Mouse (Mus musculus) lung, embryonic 15.5 days (tissue): ENCODE data around the gene Sp3. TPM values are rescaled to one million over a fixed set of nuclear protein-coding genes. Genes with fewer than 3 reads are reported as not detected.
"Not testable (repeated sequence)": the region's sequence is repeated elsewhere in the genome, so short reads cannot be mapped to it uniquely, and the experiment has no call there.

Source experiments
- ATAC-seq: fragments of 200-750 bp; cut with Nextera tagmentation; 2 replicates; pipeline ENCODE4 v1.8.0; 2017; ENCODE audit warnings: moderate number of reproducible peaks, borderline replicate concordance; ENCODE audit not compliant: low FRiP score, low TSS enrichment; ENCODE audit errors: extremely low read depth
- H3K27ac ChIP-seq: fragments of 300-500 bp; sonication (generic); 2 replicates; pipeline ENCODE4 v1.5.1; 2015; ENCODE audit warnings: moderate library complexity, mild to moderate bottlenecking, inconsistent platforms
- H3K27me3 ChIP-seq: fragments of 300-500 bp; sonication (generic); 2 replicates; pipeline ENCODE4 v1.6.1; 2015; ENCODE audit warnings: inconsistent platforms
- H3K36me3 ChIP-seq: fragments of 300-500 bp; sonication (generic); 2 replicates; pipeline ENCODE4 v1.6.1; 2015; ENCODE audit warnings: inconsistent platforms
- H3K4me1 ChIP-seq: fragments of 300-500 bp; sonication (generic); 2 replicates; pipeline ENCODE4 v1.6.1; 2015; ENCODE audit warnings: inconsistent platforms
- H3K4me2 ChIP-seq: fragments of 300-500 bp; sonication (generic); 2 replicates; pipeline ENCODE4 v1.6.1; 2015; ENCODE audit warnings: inconsistent platforms, mild to moderate bottlenecking, moderate library complexity
- H3K4me3 ChIP-seq: fragments of 300-500 bp; sonication (generic); 2 replicates; pipeline ENCODE4 v1.5.1; 2015; ENCODE audit warnings: mild to moderate bottlenecking, inconsistent platforms
- H3K9ac ChIP-seq: fragments of 300-500 bp; sonication (generic); 2 replicates; pipeline ENCODE4 v1.6.1; 2015; ENCODE audit warnings: inconsistent platforms
- H3K9me3 ChIP-seq: fragments of 300-500 bp; sonication (generic); 2 replicates; pipeline ENCODE4 v1.6.1; 2016; ENCODE audit warnings: inconsistent platforms
- WGBS: fragments of 180-500 bp; shearing (Covaris S2); methylation state at CpG from one replicate; pipeline ENCODE4 v1.1.7; 2015; 5-methylcytosine and 5-hydroxymethylcytosine counted together
- polyA plus RNA-seq: library from polyadenylated mRNA; unstranded; fragments of >200 nt; fragmentation: Nextera tagmentation; extraction: Ambion mirVana; gene quantifications from 2 replicates; pipeline ENCODE4 v1.2.1, GENCODE M21; 2015

Sp3 gene
- polyA plus RNA-seq, 1 experiment from 2014 or later, result 57.5 TPM

- WGBS, result 88% methylated on average over 11 of the region's 11 CpGs
- no peak for ATAC-seq
Observed at GRCm38 (mm10) chr2:72912708-72913457, 67.4 kb downstream of the Sp3 start.

GRCm38 (mm10) chr2:72911527-72911926, 68.7 kb downstream of the Sp3 start:
- Histone ChIP-seq H3K9me3 (no peaks in the 10 kb centered on the region), H3K9ac (no peak overlapping the region), H3K4me3 (no peak overlapping the region), H3K27me3 (no peaks in the 10 kb centered on the region), H3K36me3 (no peaks in the 10 kb centered on the region), H3K4me2 (no peak overlapping the region), H3K4me1 (no peaks in the 10 kb centered on the region), H3K27ac (no peak overlapping the region)
- no peak for ATAC-seq
- 77% methylated on average over 9 of the region's 9 CpGs for WGBS

More at GRCm38 (mm10) chr2:72912708-72913457, 67.4 kb downstream of the Sp3 start:
- H3K36me3 ChIP-seq, result no peaks in the 10 kb centered on the region
- no peaks in the 10 kb centered on the region for H3K27me3 ChIP-seq
- no peak overlapping the region for H3K4me2 ChIP-seq
- H3K4me1 ChIP-seq, result no peaks in the 10 kb centered on the region
- no peak overlapping the region for H3K4me3 ChIP-seq
- H3K27ac ChIP-seq, result no peak overlapping the region
- H3K9ac ChIP-seq, result no peak overlapping the region
- H3K9me3 ChIP-seq, result no peaks in the 10 kb centered on the region

GRCm38 (mm10) chr2:72909046-72909445, 71.2 kb downstream of the Sp3 start:
- no peak for ATAC-seq
- Histone ChIP-seq H3K27me3 (no peaks in the 10 kb centered on the region), H3K4me3 (no peak overlapping the region), H3K36me3 (no peaks in the 10 kb centered on the region), H3K27ac (no peak overlapping the region), H3K9ac (no peak overlapping the region), H3K9me3 (no peaks in the 10 kb centered on the region), H3K4me1 (no peaks in the 10 kb centered on the region), H3K4me2 (no peak overlapping the region)
- WGBS, result 79% methylated on average over 4 of the region's 4 CpGs

- H3K9me3 ChIP-seq, result no peaks in the 10 kb centered on the region
- H3K9ac ChIP-seq, result no peak overlapping the region
- H3K4me2 ChIP-seq, result no peak overlapping the region
- 63% methylated on average over 20 of the region's 20 CpGs for WGBS
- no peaks in the 10 kb centered on the region for H3K4me1 ChIP-seq
- ATAC-seq, result no peak
- H3K4me3 ChIP-seq, result no peak overlapping the region
- H3K27ac ChIP-seq, result no peak overlapping the region
- no peaks in the 10 kb centered on the region for H3K36me3 ChIP-seq
- H3K27me3 ChIP-seq, result no peaks in the 10 kb centered on the region
Observed at GRCm38 (mm10) chr2:72908191-72908910, 71.9 kb downstream of the Sp3 start.

GRCm38 (mm10) chr2:72906745-72907144, 73.5 kb downstream of the Sp3 start:
- ATAC-seq, result no peak
- H3K27ac ChIP-seq, result no peak overlapping the region
- no peak overlapping the region for H3K4me3 ChIP-seq
- no peaks in the 10 kb centered on the region for H3K27me3 ChIP-seq
- no peaks in the 10 kb centered on the region for H3K9me3 ChIP-seq
- H3K4me1 ChIP-seq, result no peaks in the 10 kb centered on the region
- no peaks in the 10 kb centered on the region for H3K36me3 ChIP-seq
- WGBS, result 68% methylated on average over 8 of the region's 8 CpGs
- no peak overlapping the region for H3K9ac ChIP-seq
- H3K4me2 ChIP-seq, result no peak overlapping the region

- H3K27me3 ChIP-seq, H3K9ac ChIP-seq, H3K4me3 ChIP-seq, ATAC-seq, H3K4me1 ChIP-seq, H3K9me3 ChIP-seq, H3K36me3 ChIP-seq, H3K4me2 ChIP-seq, H3K27ac ChIP-seq: not testable (repeated sequence)
- WGBS, result 85% methylated on average over 16 of the region's 16 CpGs
Observed at GRCm38 (mm10) chr2:72902816-72903680, 77.2 kb downstream of the Sp3 start.

GRCm38 (mm10) chr2:72898782-72899305, 81.4 kb downstream of the Sp3 start:
- H3K36me3 ChIP-seq, result no peaks in the 10 kb centered on the region
- no peaks in the 10 kb centered on the region for H3K4me1 ChIP-seq
- no peaks in the 10 kb centered on the region for H3K9me3 ChIP-seq
- ATAC-seq, result peak; percentile 57
- H3K27me3 ChIP-seq, result no peaks in the 10 kb centered on the region
- H3K27ac ChIP-seq, result peak overlapping the region; percentile 44
- no peak overlapping the region for H3K9ac ChIP-seq
- no peak overlapping the region for H3K4me3 ChIP-seq
- no peak overlapping the region for H3K4me2 ChIP-seq
- WGBS, result 64% methylated on average over 2 of the region's 2 CpGs

- H3K4me2 ChIP-seq, result no peak overlapping the region
- H3K9ac ChIP-seq, result no peak overlapping the region
- no peaks in the 10 kb centered on the region for H3K4me1 ChIP-seq
- no peaks in the 10 kb centered on the region for H3K27me3 ChIP-seq
- WGBS, result 28% methylated on average over 3 of the region's 3 CpGs
- peak; percentile 70; the same call in 1 of the 2 replicates for ATAC-seq
- H3K27ac ChIP-seq, result peak overlapping the region; percentile 44; the same call in 1 of the 2 replicates
- no peaks in the 10 kb centered on the region for H3K36me3 ChIP-seq
- H3K4me3 ChIP-seq, result no peak overlapping the region
- H3K9me3 ChIP-seq, result no peaks in the 10 kb centered on the region
Observed at GRCm38 (mm10) chr2:72898094-72898781, 82.0 kb downstream of the Sp3 start.

- ATAC-seq, result no peak
- H3K9ac ChIP-seq, result no peak overlapping the region
- H3K4me3 ChIP-seq, result no peak overlapping the region
- H3K9me3 ChIP-seq, result no peaks in the 10 kb centered on the region
- H3K27me3 ChIP-seq, result no peaks in the 10 kb centered on the region
- H3K27ac ChIP-seq, result no peak overlapping the region
- H3K4me1 ChIP-seq, result no peaks in the 10 kb centered on the region
- H3K36me3 ChIP-seq, result no peaks in the 10 kb centered on the region
- no peak overlapping the region for H3K4me2 ChIP-seq
Observed at GRCm38 (mm10) chr2:72889806-72890205, 90.4 kb downstream of the Sp3 start.
